Mouse (Mus musculus): Measurements from ENCODE around the gene Bcl2. TPM values are rescaled to one million over a fixed set of nuclear protein-coding genes. Genes with fewer than 3 reads are reported as not detected.

Gene Bcl2
- polyA plus RNA-seq, 1 experiment from 2014 or later = 10.1 TPM

DNA sequence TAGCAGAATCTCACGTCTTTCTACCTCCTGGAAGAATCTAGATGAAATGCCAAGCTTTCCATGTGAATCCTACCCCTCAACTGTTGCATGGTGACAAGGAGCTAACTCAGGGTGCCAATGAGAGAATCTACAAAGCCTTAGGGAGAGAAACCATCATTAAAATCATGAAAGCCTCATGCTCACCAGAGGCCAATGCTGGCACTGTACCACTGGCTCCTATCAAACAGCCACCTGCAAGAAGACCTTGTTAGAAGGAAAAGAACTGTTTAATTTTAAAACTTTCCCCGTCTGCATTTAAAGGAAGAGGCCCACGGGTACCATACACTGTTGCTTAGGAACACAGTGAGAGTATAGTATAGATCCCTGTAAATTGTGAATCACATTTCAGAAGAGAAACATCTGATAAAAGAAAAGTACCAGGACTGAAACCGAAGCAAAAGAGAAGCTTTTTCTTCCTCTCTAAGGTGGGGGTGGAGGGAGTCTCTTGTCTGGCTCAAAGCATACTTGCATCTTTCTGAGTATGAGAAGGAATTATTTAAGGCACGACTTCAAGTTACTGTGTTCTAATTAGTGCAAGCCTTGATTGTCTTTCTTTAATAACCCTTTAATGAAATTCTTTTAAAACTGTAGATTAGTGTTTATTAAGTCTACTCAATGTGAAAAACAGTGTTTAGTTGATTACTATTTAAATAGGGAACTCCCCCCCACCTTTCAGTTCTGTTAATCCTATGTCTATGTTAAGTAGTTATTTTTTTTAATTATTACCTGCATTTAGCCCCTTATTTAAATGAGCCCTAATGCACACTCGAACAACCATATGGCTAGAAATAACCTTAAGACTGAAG, 6.8 kb downstream of the Bcl2 start:
- WGBS = 82% methylated on average over 6 of the region's 6 CpGs
- no peak for ATAC-seq (ENCODE audit: insufficient number of reproducible peaks, low FRiP score, low TSS enrichment, low read depth)
- peaks cover 3% of the 10 kb centered on the region; the same call in 1 of the 2 replicates for H3K4me1 ChIP-seq (ENCODE audit: control insufficient read depth, insufficient read depth, low read length)

DNA sequence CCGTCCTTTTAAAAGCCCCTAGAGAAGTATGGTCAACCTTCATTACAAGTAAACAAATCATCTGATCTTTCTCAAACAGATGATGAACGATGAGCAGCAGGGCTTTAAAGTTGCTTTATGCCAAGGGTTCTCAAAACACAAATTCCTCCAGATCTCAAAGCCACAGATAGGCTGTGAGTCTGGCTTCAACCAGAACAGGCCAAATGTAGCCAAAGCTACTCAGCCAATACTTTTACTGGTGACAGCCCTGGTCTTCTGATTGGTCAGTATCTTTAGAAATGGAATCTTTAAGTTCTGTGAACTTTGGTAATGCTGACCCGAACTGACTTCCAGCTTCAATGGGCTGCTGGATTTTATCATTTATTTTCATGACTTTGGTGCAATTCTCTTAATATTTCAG, 10.9 kb downstream of the Bcl2 start:
- Histone ChIP-seq H3K4me2 (ENCODE audit: low read depth, severe bottlenecking) (no peak overlapping the region), H3K27ac (replicated peaks; ENCODE audit: low read depth, low read length) (no peak overlapping the region), H3K9ac (ENCODE audit: low read length) (no peak overlapping the region), H3K36me3 (ENCODE audit: control insufficient read depth, insufficient read depth, low read length) (no peaks in the 10 kb centered on the region), H3K4me1 (ENCODE audit: control insufficient read depth, insufficient read depth, low read length) (no peaks in the 10 kb centered on the region), H3K4me3 (ENCODE audit: low read depth, low read length) (no peak overlapping the region), H3K9me3 (ENCODE audit: control insufficient read depth, low read length) (no peaks in the 10 kb centered on the region), H3K27me3 (ENCODE audit: control insufficient read depth, insufficient read depth, low read length) (no peaks in the 10 kb centered on the region)
- ATAC-seq (ENCODE audit: insufficient number of reproducible peaks, low FRiP score, low TSS enrichment, low read depth) (no peak), DNase-seq (ENCODE audit: low spot score) (no peak)
- 70% methylated on average over 3 of the region's 3 CpGs for WGBS

More for the DNA sequence above, 6.8 kb downstream of the Bcl2 start:
- Histone ChIP-seq H3K9ac (ENCODE audit: low read length) (no peak overlapping the region), H3K9me3 (ENCODE audit: control insufficient read depth, low read length) (no peaks in the 10 kb centered on the region), H3K27me3 (ENCODE audit: control insufficient read depth, insufficient read depth, low read length) (no peaks in the 10 kb centered on the region), H3K4me3 (ENCODE audit: low read depth, low read length) (no peak overlapping the region), H3K36me3 (ENCODE audit: control insufficient read depth, insufficient read depth, low read length) (no peaks in the 10 kb centered on the region), H3K27ac (replicated peaks; ENCODE audit: low read depth, low read length) (no peak overlapping the region), H3K4me2 (ENCODE audit: low read depth, severe bottlenecking) (no peak overlapping the region)
- DNase-seq (ENCODE audit: low spot score) = no peak

DNA sequence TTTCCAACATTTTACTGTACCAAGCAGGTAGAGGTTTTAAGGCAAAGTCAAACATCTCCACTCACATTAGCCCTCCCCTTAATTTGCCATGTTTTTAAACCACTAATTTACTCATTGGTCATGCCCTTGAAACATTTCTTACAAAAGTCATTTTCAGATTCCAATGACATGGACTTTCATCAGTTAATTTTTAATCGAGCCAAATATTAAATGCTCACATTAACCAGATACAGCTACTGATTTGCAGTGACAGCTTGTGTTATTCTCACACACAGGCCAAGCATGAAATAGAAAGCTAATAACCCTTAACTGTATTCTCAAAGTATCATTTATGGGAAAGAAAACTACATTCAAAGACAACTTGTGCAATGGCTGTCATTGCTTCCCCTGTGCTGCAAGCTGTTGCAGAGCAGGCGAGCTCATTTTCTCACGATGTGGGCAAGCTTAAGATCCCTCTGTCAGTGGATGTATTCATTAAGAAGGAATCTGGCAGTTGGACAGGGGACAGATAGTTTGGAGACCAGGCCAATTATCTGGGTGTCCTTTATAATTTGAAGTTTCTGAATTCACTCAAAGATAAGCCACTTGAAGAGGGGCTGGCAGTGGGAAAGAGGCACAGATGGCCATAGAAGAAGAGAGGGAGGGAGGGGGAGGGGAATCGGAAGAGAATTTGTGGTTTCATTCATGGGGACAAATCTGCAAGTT, 11.5 kb downstream of the Bcl2 start:
- no peak for ATAC-seq (ENCODE audit: insufficient number of reproducible peaks, low FRiP score, low TSS enrichment, low read depth)
- 79% methylated on average over 4 of the region's 4 CpGs for WGBS

DNA sequence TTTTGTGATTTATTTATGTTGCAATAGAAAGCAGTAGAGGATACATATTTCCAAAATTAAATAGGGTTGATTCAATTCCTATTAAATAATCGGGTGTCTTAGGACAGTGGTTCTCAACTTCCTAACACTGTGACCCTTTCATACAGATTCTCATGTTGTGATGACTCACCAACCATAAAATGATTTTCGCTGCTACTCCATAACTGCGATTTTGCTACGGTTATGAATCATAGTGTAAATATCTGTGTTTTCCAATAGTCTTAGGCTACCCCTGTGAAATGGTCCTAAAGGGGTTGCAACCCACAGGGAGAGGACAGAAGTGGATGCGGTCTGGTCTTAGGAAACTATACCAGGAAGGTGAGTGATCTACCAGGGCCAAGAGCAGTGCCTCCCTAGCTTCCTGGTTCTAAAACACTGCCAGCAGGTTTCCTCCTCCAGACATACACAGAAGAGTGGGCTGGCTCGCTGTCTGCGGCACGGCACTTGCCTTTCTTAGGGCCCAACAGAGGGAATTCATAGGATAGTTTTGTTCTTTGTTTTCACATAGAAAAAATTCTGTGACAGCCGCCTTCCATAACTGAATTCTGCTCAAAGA, 13.5 kb downstream of the Bcl2 start:
- Histone ChIP-seq H3K4me3 (ENCODE audit: low read depth, low read length) (no peak overlapping the region), H3K4me1 (ENCODE audit: control insufficient read depth, insufficient read depth, low read length) (no peaks in the 10 kb centered on the region), H3K9me3 (ENCODE audit: control insufficient read depth, low read length) (no peaks in the 10 kb centered on the region), H3K4me2 (ENCODE audit: low read depth, severe bottlenecking) (no peak overlapping the region), H3K27me3 (ENCODE audit: control insufficient read depth, insufficient read depth, low read length) (no peaks in the 10 kb centered on the region), H3K9ac (ENCODE audit: low read length) (no peak overlapping the region), H3K27ac (replicated peaks; ENCODE audit: low read depth, low read length) (no peak overlapping the region), H3K36me3 (ENCODE audit: control insufficient read depth, insufficient read depth, low read length) (no peaks in the 10 kb centered on the region; the same call in 1 of the 2 replicates)
- WGBS = 92% methylated on average over 9 of the region's 9 CpGs
- DNase-seq (ENCODE audit: low spot score) (no peak), ATAC-seq (ENCODE audit: insufficient number of reproducible peaks, low FRiP score, low TSS enrichment, low read depth) (no peak)

More for the DNA sequence above, 11.5 kb downstream of the Bcl2 start:
- Histone ChIP-seq H3K27me3 (ENCODE audit: control insufficient read depth, insufficient read depth, low read length) (no peaks in the 10 kb centered on the region), H3K4me2 (ENCODE audit: low read depth, severe bottlenecking) (no peak overlapping the region), H3K9ac (ENCODE audit: low read length) (no peak overlapping the region), H3K4me3 (ENCODE audit: low read depth, low read length) (no peak overlapping the region), H3K9me3 (ENCODE audit: control insufficient read depth, low read length) (no peaks in the 10 kb centered on the region), H3K4me1 (ENCODE audit: control insufficient read depth, insufficient read depth, low read length) (no peaks in the 10 kb centered on the region), H3K36me3 (ENCODE audit: control insufficient read depth, insufficient read depth, low read length) (no peaks in the 10 kb centered on the region), H3K27ac (replicated peaks; ENCODE audit: low read depth, low read length) (no peak overlapping the region)
- DNase-seq (ENCODE audit: low spot score) = no peak

DNA sequence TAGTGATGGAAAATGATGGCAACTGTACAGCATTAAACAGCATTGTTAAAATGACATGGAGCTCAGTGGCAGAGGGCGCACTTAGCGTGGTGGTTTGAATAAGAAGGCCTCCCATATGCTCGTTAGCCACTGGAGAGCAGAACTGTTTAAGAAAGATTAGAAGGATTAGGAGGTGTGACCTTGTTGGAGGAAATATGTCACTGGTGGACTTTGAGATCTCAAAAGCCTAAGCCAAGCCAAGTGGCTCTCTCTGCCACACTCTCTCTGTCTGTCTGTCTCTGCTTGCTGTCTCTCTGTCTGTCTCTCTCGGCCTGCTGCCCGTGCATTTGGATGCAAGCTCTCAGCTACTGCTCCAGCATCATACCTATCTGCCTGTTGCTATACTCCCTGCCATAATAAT, 17.6 kb downstream of the Bcl2 start:
- DNase-seq (ENCODE audit: low spot score) = no peak
- Histone ChIP-seq H3K9me3 (ENCODE audit: control insufficient read depth, low read length) (no peaks in the 10 kb centered on the region), H3K4me1 (ENCODE audit: control insufficient read depth, insufficient read depth, low read length) (no peaks in the 10 kb centered on the region), H3K9ac (ENCODE audit: low read length) (no peak overlapping the region), H3K36me3 (ENCODE audit: control insufficient read depth, insufficient read depth, low read length) (no peaks in the 10 kb centered on the region; the same call in 1 of the 2 replicates), H3K27ac (replicated peaks; ENCODE audit: low read depth, low read length) (no peak overlapping the region), H3K27me3 (ENCODE audit: control insufficient read depth, insufficient read depth, low read length) (no peaks in the 10 kb centered on the region), H3K4me2 (ENCODE audit: low read depth, severe bottlenecking) (no peak overlapping the region), H3K4me3 (ENCODE audit: low read depth, low read length) (no peak overlapping the region)
- 83% methylated on average over 5 of the region's 5 CpGs for WGBS
- ATAC-seq (ENCODE audit: insufficient number of reproducible peaks, low FRiP score, low TSS enrichment, low read depth) = no peak

DNA sequence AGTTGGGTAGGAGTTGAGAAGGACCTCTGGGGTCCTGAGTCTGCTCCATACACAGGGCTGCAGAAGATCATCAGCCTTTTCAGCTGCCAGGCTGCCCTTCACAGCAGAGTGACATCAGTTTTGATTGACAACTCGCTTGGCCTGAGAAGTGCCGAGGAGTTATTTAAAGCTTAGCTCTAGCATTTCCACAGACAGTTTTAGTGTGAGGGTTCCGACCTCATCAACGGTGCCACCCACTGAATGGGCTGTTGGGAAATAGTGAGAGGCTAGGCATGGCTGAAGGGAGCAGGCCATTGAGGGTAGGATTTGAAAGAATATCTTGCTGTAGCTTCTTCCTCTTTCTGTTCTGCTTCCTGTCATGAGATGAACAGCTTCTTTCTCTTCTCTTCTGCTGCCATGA, 18.4 kb downstream of the Bcl2 start:
- H3K4me3 ChIP-seq (ENCODE audit: low read depth, low read length) = no peak overlapping the region
- H3K4me1 ChIP-seq (ENCODE audit: control insufficient read depth, insufficient read depth, low read length) = no peaks in the 10 kb centered on the region
- no peaks in the 10 kb centered on the region for H3K27me3 ChIP-seq (ENCODE audit: control insufficient read depth, insufficient read depth, low read length)
- no peak overlapping the region for H3K4me2 ChIP-seq (ENCODE audit: low read depth, severe bottlenecking)
- DNase-seq (ENCODE audit: low spot score) (no peak), ATAC-seq (ENCODE audit: insufficient number of reproducible peaks, low FRiP score, low TSS enrichment, low read depth) (no peak)
- 87% methylated on average over 4 of the region's 4 CpGs for WGBS
- no peak overlapping the region for H3K9ac ChIP-seq (ENCODE audit: low read length)
- no peak overlapping the region for H3K27ac ChIP-seq (replicated peaks; ENCODE audit: low read depth, low read length)
- H3K9me3 ChIP-seq (ENCODE audit: control insufficient read depth, low read length) = no peaks in the 10 kb centered on the region
- no peaks in the 10 kb centered on the region; the same call in 1 of the 2 replicates for H3K36me3 ChIP-seq (ENCODE audit: control insufficient read depth, insufficient read depth, low read length)

DNA sequence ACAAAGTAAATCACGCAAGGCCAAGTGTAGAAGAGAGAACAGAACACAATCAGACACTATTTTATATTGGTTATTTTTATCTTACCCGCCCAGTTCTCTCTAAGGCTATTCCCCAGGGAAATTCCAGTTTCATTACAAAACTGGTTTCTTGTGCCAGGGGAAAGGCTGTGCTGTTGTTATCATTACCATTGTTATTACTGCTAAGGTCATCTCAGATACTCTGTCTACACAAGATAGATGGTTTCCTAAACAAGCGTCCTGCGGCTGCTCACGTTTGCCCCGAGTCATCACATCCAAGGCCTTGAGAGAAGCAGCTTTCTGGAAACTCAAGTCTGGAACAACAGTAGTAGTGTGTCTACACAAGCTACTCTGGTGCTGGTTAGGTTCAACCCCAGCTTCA, 19.8 kb downstream of the Bcl2 start:
- no peaks in the 10 kb centered on the region for H3K27me3 ChIP-seq (ENCODE audit: control insufficient read depth, insufficient read depth, low read length)
- H3K36me3 ChIP-seq (ENCODE audit: control insufficient read depth, insufficient read depth, low read length) = no peaks in the 10 kb centered on the region; the same call in 1 of the 2 replicates
- no peak overlapping the region for H3K27ac ChIP-seq (replicated peaks; ENCODE audit: low read depth, low read length)
- DNase-seq (ENCODE audit: low spot score) (no peak), ATAC-seq (ENCODE audit: insufficient number of reproducible peaks, low FRiP score, low TSS enrichment, low read depth) (no peak)
- H3K9me3 ChIP-seq (ENCODE audit: control insufficient read depth, low read length) = no peaks in the 10 kb centered on the region
- H3K4me1 ChIP-seq (ENCODE audit: control insufficient read depth, insufficient read depth, low read length) = no peaks in the 10 kb centered on the region
- H3K9ac ChIP-seq (ENCODE audit: low read length) = no peak overlapping the region
- WGBS = 88% methylated on average over 6 of the region's 6 CpGs
- no peak overlapping the region for H3K4me2 ChIP-seq (ENCODE audit: low read depth, severe bottlenecking)
- no peak overlapping the region for H3K4me3 ChIP-seq (ENCODE audit: low read depth, low read length)

DNA sequence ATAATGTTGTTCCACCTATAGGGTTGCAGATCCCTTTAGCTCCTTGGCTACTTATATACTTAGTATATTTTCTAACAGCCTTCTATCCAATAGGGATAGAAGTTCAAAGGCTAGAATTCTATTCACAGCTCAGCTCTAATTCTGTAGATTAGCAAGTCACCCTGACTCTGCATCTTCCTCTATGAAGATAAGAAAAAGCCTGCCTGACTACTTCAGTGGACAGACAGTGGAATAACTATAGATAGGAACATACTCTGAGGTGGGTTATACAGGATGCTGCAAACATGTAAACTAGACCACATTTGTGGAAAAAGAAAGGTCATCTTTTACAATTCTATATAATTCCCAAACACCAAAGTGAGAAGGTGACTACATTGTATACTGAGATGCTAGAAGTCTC, 21.5 kb downstream of the Bcl2 start:
- Histone ChIP-seq H3K36me3 (ENCODE audit: control insufficient read depth, insufficient read depth, low read length) (no peaks in the 10 kb centered on the region; the same call in 1 of the 2 replicates), H3K9ac (ENCODE audit: low read length) (no peak overlapping the region), H3K27ac (replicated peaks; ENCODE audit: low read depth, low read length) (no peak overlapping the region), H3K9me3 (ENCODE audit: control insufficient read depth, low read length) (no peaks in the 10 kb centered on the region), H3K27me3 (ENCODE audit: control insufficient read depth, insufficient read depth, low read length) (no peaks in the 10 kb centered on the region), H3K4me2 (ENCODE audit: low read depth, severe bottlenecking) (no peak overlapping the region), H3K4me1 (ENCODE audit: control insufficient read depth, insufficient read depth, low read length) (no peaks in the 10 kb centered on the region), H3K4me3 (ENCODE audit: low read depth, low read length) (no peak overlapping the region)
- ATAC-seq (ENCODE audit: insufficient number of reproducible peaks, low FRiP score, low TSS enrichment, low read depth) (no peak), DNase-seq (ENCODE audit: low spot score) (no peak)
